Mouse (Mus musculus): ENCODE measurements at regions not wholly inside any gene's neighbourhood (a gene's known extent, or its start where the extent isn't known, plus 50 kb on each side); places are given as distances from the start of the nearest gene placed in this dataset.

- TF ChIP-seq CTCF (IDR thresholded peaks at IDR 0.05) (no peak), EP300 (IDR thresholded peaks at IDR 0.05) (no peak)
Observed at GRCm38 (mm10) chr6:94750228-94751100, 50.5 kb upstream of the Lrig1 start.
